Mouse (Mus musculus) right cerebral cortex, adult 2 months (tissue): ENCODE measurements around the gene Azin2.

Experiments
- DNase-seq, 2 experiments: peaks; one replicate each; pipeline ENCODE4 v3.0.0; 2021 to 2022; ENCODE audit warnings: low spot score in 2 of 2

The Azin2 gene

GRCm38 (mm10) chr4:128896667-128897066 lies 65.6 kb downstream of the Azin2 start:
- no peak for DNase-seq

GRCm38 (mm10) chr4:128895841-128896240 lies 66.4 kb downstream of the Azin2 start:
- no peak for DNase-seq

DNA sequence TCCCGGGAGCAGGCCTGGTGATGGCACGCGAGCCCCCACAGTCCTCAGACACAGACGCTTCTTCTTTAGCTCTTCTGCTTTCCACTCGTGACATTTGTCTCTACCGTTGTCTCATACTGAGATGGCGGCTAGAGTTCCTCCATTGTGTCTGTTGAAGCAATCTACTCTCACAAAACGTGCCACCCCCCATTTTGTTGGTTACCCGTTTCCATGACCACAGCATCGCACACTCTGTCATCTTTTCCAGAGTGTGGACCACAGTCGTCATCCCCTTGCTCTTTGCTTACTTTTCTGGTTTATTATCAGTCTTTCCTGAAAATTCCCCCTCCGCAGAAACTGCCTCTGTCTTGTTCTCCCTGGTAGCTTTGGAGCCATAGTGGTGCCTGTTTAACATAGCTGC lies 68.1 kb downstream of the Azin2 start:
- DNase-seq = no peak

- DNase-seq = no peak
Measured at GRCm38 (mm10) chr4:128892188-128892587, 70.1 kb downstream of the Azin2 start.

DNA sequence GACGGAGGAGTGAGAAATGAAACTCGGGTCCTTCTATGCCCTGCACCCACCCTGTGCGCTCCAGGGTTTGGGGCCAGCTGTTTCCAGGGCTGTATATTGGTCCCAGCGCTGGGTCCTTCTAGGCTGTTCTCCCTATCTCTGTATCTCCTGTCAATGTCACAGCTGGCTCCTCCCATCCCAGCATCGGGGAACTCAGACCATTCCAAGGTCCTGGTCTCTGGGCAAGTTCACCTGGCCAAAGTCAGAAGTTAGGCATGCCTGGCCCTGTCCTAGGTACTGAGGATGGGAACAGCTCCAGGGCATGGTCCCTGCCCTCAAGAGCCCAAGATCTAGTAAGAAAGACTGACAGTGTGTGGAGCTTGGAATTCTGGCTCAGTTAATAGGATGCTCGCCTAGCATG lies 70.5 kb downstream of the Azin2 start:
- no peak for DNase-seq

- peak; percentile 47 to 67 for DNase-seq
Measured at GRCm38 (mm10) chr4:128891157-128891556, 71.1 kb downstream of the Azin2 start.

GRCm38 (mm10) chr4:128889752-128890630 lies 72.3 kb downstream of the Azin2 start:
- no peak for DNase-seq

- DNase-seq = no peak
Measured at GRCm38 (mm10) chr4:128888436-128888990, 73.7 kb downstream of the Azin2 start.

GRCm38 (mm10) chr4:128887641-128888091 lies 74.6 kb downstream of the Azin2 start:
- no peak for DNase-seq

DNA sequence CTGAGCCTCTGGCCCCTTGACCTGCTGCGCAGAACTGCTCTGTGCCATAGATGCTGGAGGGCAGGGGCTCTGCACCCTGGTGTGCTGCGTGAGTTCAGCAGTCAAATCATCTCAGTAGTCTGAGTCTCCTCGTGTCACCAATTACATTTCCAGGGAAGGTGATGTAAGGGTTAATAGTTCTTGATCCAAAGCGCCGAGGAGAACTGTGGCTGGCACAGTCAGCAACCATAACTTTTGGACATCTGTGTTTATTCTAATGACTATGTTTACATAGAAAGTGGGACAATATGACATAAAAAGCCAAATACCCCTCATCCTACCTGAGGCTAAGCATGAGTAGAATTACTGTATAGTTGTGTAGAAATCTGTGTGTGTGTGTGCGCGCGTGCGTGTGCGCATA lies 75.2 kb downstream of the Azin2 start:
- DNase-seq = no peak

- DNase-seq = no peak
Measured at GRCm38 (mm10) chr4:128886571-128886970, 75.7 kb downstream of the Azin2 start.

- DNase-seq = no peak
Measured at GRCm38 (mm10) chr4:128885540-128885939, 76.7 kb downstream of the Azin2 start.

DNA sequence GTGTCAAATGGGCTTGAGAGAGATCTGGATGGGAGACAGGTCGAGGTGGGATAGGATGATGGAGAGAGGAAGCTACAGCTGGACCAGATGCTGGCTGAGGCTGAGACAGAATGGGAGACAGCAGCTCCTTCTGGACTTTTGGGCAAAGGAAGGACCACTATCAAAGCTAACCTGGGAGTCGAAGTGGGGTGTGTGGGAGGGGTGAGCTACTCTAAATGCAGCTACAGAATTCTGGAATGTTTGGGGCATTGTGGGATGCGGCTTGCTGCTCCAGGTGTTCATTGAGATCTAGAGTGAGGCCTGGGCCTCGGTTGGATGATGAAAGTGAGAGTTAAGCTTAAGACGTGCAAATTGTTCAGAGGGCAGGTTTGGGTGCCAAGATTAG lies 77.5 kb downstream of the Azin2 start:
- no peak for DNase-seq

- DNase-seq = peak; percentile 40 to 53
Measured at GRCm38 (mm10) chr4:128883801-128884710, 78.2 kb downstream of the Azin2 start.

GRCm38 (mm10) chr4:128883379-128883781 lies 78.9 kb downstream of the Azin2 start, which contains the start of gene Trim62:
Gene Trim62 (plus strand): TSS chr4:128883580.
- peak; percentile 46 to 52 for DNase-seq
